Mouse (Mus musculus): ENCODE measurements around the gene Atpif1.
"Not testable (repeated sequence)": the region's sequence is repeated elsewhere in the genome, so short reads cannot be mapped to it uniquely, and the experiment has no call there.

The Atpif1 gene

GRCm38 (mm10) chr4:132532981-132533916 is at the start of gene Atpif1:
Atpif1 (minus strand) TSS chr4:132533659.
- DNase-seq (ENCODE audit: low spot score): peak; percentile 97

GRCm38 (mm10) chr4:132574809-132575347 is 41.4 kb upstream of the Atpif1 start:
- DNase-seq (ENCODE audit: low spot score): no peak

GRCm38 (mm10) chr4:132573327-132573726 is 39.9 kb upstream of the Atpif1 start:
- no peak for DNase-seq (ENCODE audit: low spot score)

- DNase-seq (ENCODE audit: low spot score): no peak
Observed at GRCm38 (mm10) chr4:132571190-132571589, 37.7 kb upstream of the Atpif1 start.

GRCm38 (mm10) chr4:132569115-132569514 is 35.7 kb upstream of the Atpif1 start:
- no peak for DNase-seq (ENCODE audit: low spot score)

GRCm38 (mm10) chr4:132567361-132567779 is 33.9 kb upstream of the Atpif1 start:
- no peak for DNase-seq (ENCODE audit: low spot score)

- DNase-seq (ENCODE audit: low spot score): no peak
Observed at GRCm38 (mm10) chr4:132565089-132565747, 31.8 kb upstream of the Atpif1 start.

- no peak for DNase-seq (ENCODE audit: low spot score)
Observed at GRCm38 (mm10) chr4:132563965-132564364, 30.5 kb upstream of the Atpif1 start, which contains the start of gene Ptafr. Ptafr (plus strand) TSS chr4:132564067.

- no peak for DNase-seq (ENCODE audit: low spot score)
Observed at GRCm38 (mm10) chr4:132563261-132563660, 29.8 kb upstream of the Atpif1 start.

GRCm38 (mm10) chr4:132555550-132555949 is 22.1 kb upstream of the Atpif1 start:
- DNase-seq (ENCODE audit: low spot score): not testable (repeated sequence)

GRCm38 (mm10) chr4:132554653-132555052 is 21.2 kb upstream of the Atpif1 start:
- DNase-seq (ENCODE audit: low spot score): no peak

- DNase-seq (ENCODE audit: low spot score): no peak
Observed at GRCm38 (mm10) chr4:132554221-132554620, 20.8 kb upstream of the Atpif1 start.

GRCm38 (mm10) chr4:132545851-132546250 is 12.4 kb upstream of the Atpif1 start:
- DNase-seq (ENCODE audit: low spot score): peak; percentile 74

GRCm38 (mm10) chr4:132542724-132543123 is 9.3 kb upstream of the Atpif1 start:
- DNase-seq (ENCODE audit: low spot score): no peak

- DNase-seq (ENCODE audit: low spot score): no peak
Observed at GRCm38 (mm10) chr4:132541413-132541812, 8.0 kb upstream of the Atpif1 start.

GRCm38 (mm10) chr4:132539481-132539880 is 6.0 kb upstream of the Atpif1 start:
- DNase-seq (ENCODE audit: low spot score): no peak

GRCm38 (mm10) chr4:132535406-132536121 is 2.1 kb upstream of the Atpif1 start, which contains the start of gene Dnajc8:
Dnajc8 (plus strand) TSS chr4:132535550.
- peak; percentile 95 for DNase-seq (ENCODE audit: low spot score)

GRCm38 (mm10) chr4:132532496-132532895 is 963 bp downstream of the Atpif1 start:
- DNase-seq (ENCODE audit: low spot score): peak; percentile 68

- peak; percentile 80 for DNase-seq (ENCODE audit: low spot score)
Observed at GRCm38 (mm10) chr4:132530033-132530804, 3.2 kb downstream of the Atpif1 start.

GRCm38 (mm10) chr4:132529344-132529743 is 4.1 kb downstream of the Atpif1 start:
- peak; percentile 46 for DNase-seq (ENCODE audit: low spot score)

GRCm38 (mm10) chr4:132527917-132528522 is 5.4 kb downstream of the Atpif1 start:
- no peak for DNase-seq (ENCODE audit: low spot score)

All from c-Kit-positive CD71-positive TER-119-positive erythroid progenitor cells, embryonic 14.5 days (primary cell).